10 mouse cellular contexts compared by ENCODE assay signal in genomic region chr17:63025238-63025637, GRCm38 (mm10).
DNase-seq lines count a peak whose midpoint lies in the region; ATAC-seq and TF ChIP-seq lines count a peak whose summit lies in the region.
"Had no signal": no experiment of that assay in that cellular context is flagged by ENCODE, and none has a peak within 500 bp of the region (broad histone marks: within the 10 kb centered on the region; RNA-seq: fewer than 3 reads in every experiment).

No protein-coding gene starts in this region.

- no peak for ATAC-seq in hindbrain, postnatal 0 days
- no peak for ATAC-seq in hindbrain, embryonic 13.5 days (ENCODE audit: low FRiP score)
- peak; percentile 46; the same call in 1 of the 2 replicates for ATAC-seq in forebrain, embryonic 12.5 days (ENCODE audit: low FRiP score)

- H3K27me3 ChIP-seq in hindbrain, postnatal 0 days (ENCODE audit: insufficient read depth, low read length): no peaks in the 10 kb centered on the region
- H3K27me3 ChIP-seq in hindbrain, embryonic 13.5 days: no peaks in the 10 kb centered on the region
- no peaks in the 10 kb centered on the region for H3K27me3 ChIP-seq in forebrain, embryonic 12.5 days
- H3K27me3 ChIP-seq in cerebellum, adult 2 months (ENCODE audit: control insufficient read depth, insufficient read depth, low read length): no peaks in the 10 kb centered on the region
- H3K27me3 ChIP-seq: heart, embryonic 12.5 days; megakaryocyte, embryonic 14.5 days had no signal

- DNase-seq in hindbrain, postnatal 0 days (ENCODE audit: low spot score): no peak
- DNase-seq in left cerebral cortex, postnatal 36 days (ENCODE audit: low spot score in 2 of 2): peak; percentile 66 to 68
- DNase-seq in right cerebral cortex, adult 2 months (ENCODE audit: low spot score in 2 of 2): peak; percentile 37 to 50
- DNase-seq in urinary bladder, postnatal 14 days (ENCODE audit: low spot score): no peak
- DNase-seq in kidney, adult 18-20 months: no peak
- DNase-seq in cerebellum, adult 2 months: no peak

- no peaks in the 10 kb centered on the region for H3K36me3 ChIP-seq in hindbrain, postnatal 0 days (ENCODE audit: insufficient read depth, low read length)
- no peaks in the 10 kb centered on the region for H3K36me3 ChIP-seq in hindbrain, embryonic 13.5 days
- H3K36me3 ChIP-seq in forebrain, embryonic 12.5 days (replicated peaks): no peaks in the 10 kb centered on the region
- H3K36me3 ChIP-seq: heart, embryonic 12.5 days had no signal

- no peak for TF ChIP-seq CTCF in hindbrain, postnatal 0 days (IDR thresholded peaks at IDR 0.05; ENCODE audit: low read depth)
- no peak for TF ChIP-seq CTCF in cerebellum, adult 2 months (IDR thresholded peaks at IDR 0.05; ENCODE audit: borderline replicate concordance, insufficient read depth, low read depth, low read length)

- H3K9me3 ChIP-seq in hindbrain, postnatal 0 days (ENCODE audit: low read length): no peaks in the 10 kb centered on the region
- no peaks in the 10 kb centered on the region for H3K9me3 ChIP-seq in hindbrain, embryonic 13.5 days
- no peaks in the 10 kb centered on the region for H3K9me3 ChIP-seq in forebrain, embryonic 12.5 days
- H3K9me3 ChIP-seq: heart, embryonic 12.5 days had no signal

- H3K4me1 ChIP-seq in hindbrain, postnatal 0 days (ENCODE audit: insufficient read depth, low read length): no peaks in the 10 kb centered on the region
- H3K4me1 ChIP-seq in hindbrain, embryonic 13.5 days (replicated peaks): peaks cover 4% of the 10 kb centered on the region
- peaks cover 4% of the 10 kb centered on the region; the same call in 1 of the 2 replicates for H3K4me1 ChIP-seq in forebrain, embryonic 12.5 days
- no peaks in the 10 kb centered on the region for H3K4me1 ChIP-seq in cerebellum, adult 2 months (ENCODE audit: control insufficient read depth, insufficient read depth, low read length)
- H3K4me1 ChIP-seq: megakaryocyte, embryonic 14.5 days had no signal

- H3K27ac ChIP-seq in hindbrain, postnatal 0 days: no peak overlapping the region
- H3K27ac ChIP-seq in hindbrain, embryonic 13.5 days: no peak overlapping the region
- no peak overlapping the region for H3K27ac ChIP-seq in forebrain, embryonic 12.5 days
- H3K27ac ChIP-seq in cerebellum, adult 2 months (ENCODE audit: insufficient read depth, low read length): no peak overlapping the region

- intact Hi-C loops in left cerebral cortex, postnatal 36 days (cut with DNase I): loop anchor here (1.0 kb wide), 1 partner anchor 13 kb away; no protein-coding TSS in a partner anchor

- TF ChIP-seq POLR2A in cerebellum, adult 2 months (IDR thresholded peaks at IDR 0.05; ENCODE audit: borderline replicate concordance, insufficient read depth, low read length): no peak

- 33% methylated on average over 15 of the region's 15 CpGs for WGBS in hindbrain, postnatal 0 days
- WGBS in hindbrain, embryonic 13.5 days: 49% methylated on average over 15 of the region's 15 CpGs
- 52% methylated on average over 15 of the region's 15 CpGs for WGBS in forebrain, embryonic 12.5 days
- 17% methylated on average over 15 of the region's 15 CpGs for WGBS in cerebellum, adult 2 months

- H3K9ac ChIP-seq in hindbrain, postnatal 0 days (replicated peaks; ENCODE audit: low read length): 0 out of 2 replicates have a peak overlapping the region, but pooled peaks have one; percentile 4
- H3K9ac ChIP-seq in hindbrain, embryonic 13.5 days: no peak overlapping the region
- H3K9ac ChIP-seq in forebrain, embryonic 12.5 days: no peak overlapping the region
- H3K9ac ChIP-seq: heart, embryonic 12.5 days had no signal

- no peak overlapping the region for H3K4me2 ChIP-seq in hindbrain, postnatal 0 days (ENCODE audit: low read depth, low read length)
- no peak overlapping the region for H3K4me2 ChIP-seq in hindbrain, embryonic 13.5 days
- no peak overlapping the region for H3K4me2 ChIP-seq in forebrain, embryonic 12.5 days
- H3K4me2 ChIP-seq: heart, embryonic 12.5 days had no signal

- H3K4me3 ChIP-seq in hindbrain, postnatal 0 days (ENCODE audit: low read length): no peak overlapping the region
- H3K4me3 ChIP-seq in hindbrain, embryonic 13.5 days: no peak overlapping the region
- no peak overlapping the region for H3K4me3 ChIP-seq in forebrain, embryonic 12.5 days (replicated peaks)
- no peak overlapping the region for H3K4me3 ChIP-seq in cerebellum, adult 2 months (replicated peaks; ENCODE audit: insufficient read depth, low read depth, low read length)
- H3K4me3 ChIP-seq: heart, embryonic 12.5 days; megakaryocyte, embryonic 14.5 days had no signal

Comparison
In these comparisons a context has a peak if more than half of its experiments do, and no peak if none do; other contexts are left out.
1. DNase-seq: peak in left cerebral cortex, postnatal 36 days (2 of 2) and right cerebral cortex, adult 2 months (2 of 2); none in hindbrain, postnatal 0 days (single experiment), urinary bladder, postnatal 14 days (single experiment), kidney, adult 18-20 months (single experiment) and cerebellum, adult 2 months (0 of 2).